Mouse (Mus musculus): Measurements from ENCODE around the gene Dnah7c. TPM values are rescaled to one million over a fixed set of nuclear protein-coding genes. Genes with fewer than 3 reads are reported as not detected.

The Dnah7c gene
- polyA plus RNA-seq (2015; fragmentation: Nextera tagmentation; extraction: Ambion mirVana): 0.01 TPM in 1 of 2 replicates, not detected in the other

DNA sequence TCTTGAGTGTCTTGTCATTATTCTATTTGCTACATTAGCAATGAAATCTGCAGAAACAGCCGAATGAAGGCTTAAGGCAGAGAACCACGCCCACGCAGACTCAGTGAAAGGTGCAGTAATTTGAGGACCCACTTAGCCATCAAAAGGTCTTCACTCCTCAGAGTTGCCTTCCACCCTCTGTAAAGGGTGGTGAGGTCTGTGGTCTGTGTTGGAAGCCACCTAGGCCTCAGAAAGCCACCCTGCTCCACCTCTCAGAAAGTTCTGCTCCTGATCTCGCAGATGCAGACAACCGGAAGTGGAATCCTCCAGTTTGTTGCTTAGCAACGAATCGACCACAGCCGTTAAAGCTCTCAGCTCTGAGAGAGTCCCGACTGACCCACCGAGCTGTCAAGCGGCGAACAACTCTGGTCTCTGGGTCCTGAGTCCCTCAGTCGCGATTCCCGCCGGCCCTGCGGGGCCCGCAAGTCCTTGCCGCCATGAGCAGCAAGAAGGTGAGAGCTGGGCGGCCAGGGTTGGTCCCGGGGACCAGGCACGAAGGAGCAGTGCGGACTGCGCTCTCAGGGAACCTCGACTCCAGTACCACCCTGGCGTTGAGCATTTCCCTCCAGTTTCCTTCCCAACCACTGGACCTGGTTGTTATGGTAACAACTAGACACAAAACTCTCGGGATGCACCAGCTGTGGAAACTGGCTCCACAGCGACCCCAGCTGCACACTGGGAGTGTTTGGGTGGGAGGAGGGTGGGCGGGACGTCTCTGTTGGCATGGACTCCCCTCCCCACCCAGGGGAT lies at the start of gene Dnah7c:
TSS of gene Dnah7c (plus strand) at position 456 of the 789 bp plus-strand sequence.

